In genomic region chr14:105397467-105397866, GRCm38 (mm10) we compare ENCODE assay signal across 9 mouse cellular contexts.
DNase-seq lines count a peak whose midpoint lies in the region; ATAC-seq and TF ChIP-seq lines count a peak whose summit lies in the region.
"Had no signal": no experiment of that assay in that cellular context is flagged by ENCODE, and none has a peak within 500 bp of the region (broad histone marks: within the 10 kb centered on the region; RNA-seq: fewer than 3 reads in every experiment).

No protein-coding gene starts in this region.

- peak; percentile 52 for TF ChIP-seq CTCF in ES-Bruce4 (IDR thresholded peaks at IDR 0.05; ENCODE audit: low read depth, low read length)
- TF ChIP-seq CTCF in heart, postnatal 0 days (IDR thresholded peaks at IDR 0.05; ENCODE audit: low read depth), result peak; percentile 93
- TF ChIP-seq CTCF in lung, adult 2 months (IDR thresholded peaks at IDR 0.05; ENCODE audit: insufficient read depth, low read length), result peak; percentile 65

- H3K9me3 ChIP-seq in ES-Bruce4 (replicated peaks; ENCODE audit: control insufficient read depth, insufficient read depth, low read length, poor library complexity, severe bottlenecking), result no peaks in the 10 kb centered on the region
- no peaks in the 10 kb centered on the region for H3K9me3 ChIP-seq in forebrain, embryonic 13.5 days (replicated peaks)
- no peaks in the 10 kb centered on the region for H3K9me3 ChIP-seq in heart, postnatal 0 days (replicated peaks; ENCODE audit: control insufficient read depth, low read length)
- H3K9me3 ChIP-seq: liver, embryonic 15.5 days had no signal

- peak; percentile 61; the same call in 1 of the 2 replicates for ATAC-seq in forebrain, embryonic 13.5 days
- peak; percentile 80 for ATAC-seq in heart, postnatal 0 days (ENCODE audit: insufficient read depth, low read depth)

- DNase-seq in brain, embryonic 18.5 days (ENCODE audit: low read depth, low spot score), result peak; percentile 36
- peak; percentile 77 for DNase-seq in heart, postnatal 0 days (ENCODE audit: low spot score)
- peak; percentile 77 to 87 for DNase-seq in kidney, postnatal 4 days
- peak; percentile 49 for DNase-seq in lung, adult 2 months
- DNase-seq in ovary, postnatal 14 days (ENCODE audit: low spot score), result peak; percentile 80
- peak; percentile 51 to 54 for DNase-seq in thymus, postnatal 36 days

- no peak overlapping the region for H3K27ac ChIP-seq in ES-Bruce4 (ENCODE audit: insufficient read depth, low read length)
- H3K27ac ChIP-seq in forebrain, embryonic 13.5 days, result no peak overlapping the region
- H3K27ac ChIP-seq in heart, postnatal 0 days (ENCODE audit: low read depth), result no peak overlapping the region
- H3K27ac ChIP-seq: liver, embryonic 15.5 days had no signal

- no peaks in the 10 kb centered on the region for H3K4me1 ChIP-seq in ES-Bruce4 (ENCODE audit: control insufficient read depth, insufficient read depth, low read length)
- H3K4me1 ChIP-seq in forebrain, embryonic 13.5 days, result peaks cover 8% of the 10 kb centered on the region; the same call in 1 of the 2 replicates
- peaks cover 11% of the 10 kb centered on the region; the same call in 1 of the 2 replicates for H3K4me1 ChIP-seq in heart, postnatal 0 days (ENCODE audit: control insufficient read depth, insufficient read depth)
- no peaks in the 10 kb centered on the region for H3K4me1 ChIP-seq in lung, adult 2 months (ENCODE audit: control insufficient read depth, insufficient read depth, low read length)
- H3K4me1 ChIP-seq: liver, embryonic 15.5 days had no signal

- no peaks in the 10 kb centered on the region for H3K27me3 ChIP-seq in ES-Bruce4 (ENCODE audit: control insufficient read depth, insufficient read depth, low read length, poor library complexity, severe bottlenecking)
- H3K27me3 ChIP-seq in forebrain, embryonic 13.5 days, result peaks cover 5% of the 10 kb centered on the region; the same call in 1 of the 2 replicates
- no peaks in the 10 kb centered on the region for H3K27me3 ChIP-seq in heart, postnatal 0 days (ENCODE audit: control insufficient read depth, insufficient read depth, low read length)
- H3K27me3 ChIP-seq: liver, embryonic 15.5 days had no signal

- H3K9ac ChIP-seq in ES-Bruce4 (ENCODE audit: low read depth, poor library complexity, severe bottlenecking), result no peak overlapping the region
- H3K9ac ChIP-seq in forebrain, embryonic 13.5 days, result no peak overlapping the region
- no peak overlapping the region; the same call in 1 of the 2 replicates for H3K9ac ChIP-seq in heart, postnatal 0 days (replicated peaks; ENCODE audit: low read depth, low read length)
- H3K9ac ChIP-seq: liver, embryonic 15.5 days had no signal

- whole genome bisulfite sequencing in forebrain, embryonic 13.5 days, result 31% methylated on average over 8 of the region's 8 CpGs
- WGBS in heart, postnatal 0 days, result 16% methylated on average over 8 of the region's 8 CpGs
- 16% methylated on average over 8 of the region's 8 CpGs for WGBS in lung, adult 2 months

- H3K4me2 ChIP-seq in forebrain, embryonic 13.5 days, result no peak overlapping the region
- H3K4me2 ChIP-seq in heart, postnatal 0 days (ENCODE audit: low read depth, low read length), result peak overlapping the region; percentile 51
- H3K4me2 ChIP-seq: liver, embryonic 15.5 days had no signal

- no peak for TF ChIP-seq EP300 in ES-Bruce4 (IDR thresholded peaks at IDR 0.05; ENCODE audit: insufficient read depth, low read depth, low read length)
- TF ChIP-seq EP300 in heart, postnatal 0 days (IDR thresholded peaks at IDR 0.05; ENCODE audit: low read depth), result no peak

- H3K36me3 ChIP-seq in ES-Bruce4 (ENCODE audit: control insufficient read depth, insufficient read depth, low read length, poor library complexity, severe bottlenecking), result no peaks in the 10 kb centered on the region
- no peaks in the 10 kb centered on the region for H3K36me3 ChIP-seq in forebrain, embryonic 13.5 days (ENCODE audit: poor library complexity, severe bottlenecking)
- no peaks in the 10 kb centered on the region for H3K36me3 ChIP-seq in heart, postnatal 0 days (replicated peaks; ENCODE audit: control insufficient read depth, insufficient read depth, low read length)
- H3K36me3 ChIP-seq: liver, embryonic 15.5 days had no signal

- no peak for TF ChIP-seq POLR2A in ES-Bruce4 (IDR thresholded peaks at IDR 0.05; ENCODE audit: insufficient read depth, low read length)
- TF ChIP-seq POLR2A in lung, adult 2 months (IDR thresholded peaks at IDR 0.05; ENCODE audit: borderline replicate concordance, extremely low read depth, low read depth, low read length), result no peak

- H3K4me3 ChIP-seq in ES-Bruce4 (ENCODE audit: low read depth, low read length), result no peak overlapping the region
- no peak overlapping the region for H3K4me3 ChIP-seq in forebrain, embryonic 13.5 days
- H3K4me3 ChIP-seq in heart, postnatal 0 days (ENCODE audit: low read depth, low read length), result peak overlapping the region; percentile 27; the same call in 1 of the 2 replicates
- H3K4me3 ChIP-seq in lung, adult 2 months (replicated peaks; ENCODE audit: extremely low read depth, low read depth, low read length), result no peak overlapping the region
- H3K4me3 ChIP-seq: liver, embryonic 15.5 days had no signal
